Mouse (Mus musculus) megakaryocyte-erythroid progenitor cell, adult 5-6 weeks (primary cell): ENCODE data around the gene Fgf12. TPM values are rescaled to one million over a fixed set of nuclear protein-coding genes. Genes with fewer than 3 reads are reported as not detected.

Experiments
- ATAC-seq: replicated peaks from 2 replicates; pipeline ENCODE4 v1.8.0; 2016; ENCODE audit warnings: mild to moderate bottlenecking, inconsistent platforms; ENCODE audit not compliant: severe bottlenecking, poor library complexity, low FRiP score, low TSS enrichment
- total RNA-seq, 2 experiments: library from RNA; stranded (forward) in 1 of 2; stranded (reverse) in 1 of 2; fragments of 200-1000, 215-1000 nt in 1 of 2; fragments of >200 nt in 1 of 2; fragmentation: Nextera tagmentation in 1 of 2; gene quantifications; 2 replicates each; pipeline ENCODE4 v1.2.3; 2014 to 2017

Gene Fgf12
- total RNA-seq, 2 experiments from 2014 or later = not detected

GRCm38 (mm10) chr16:28497971-28498607, 254.8 kb downstream of the Fgf12 start:
- no peak for ATAC-seq

- no peak for ATAC-seq
Measured at GRCm38 (mm10) chr16:28491711-28492110, 261.2 kb downstream of the Fgf12 start.

- peak; percentile 73 for ATAC-seq
Measured at GRCm38 (mm10) chr16:28490515-28490914, 262.4 kb downstream of the Fgf12 start.

DNA sequence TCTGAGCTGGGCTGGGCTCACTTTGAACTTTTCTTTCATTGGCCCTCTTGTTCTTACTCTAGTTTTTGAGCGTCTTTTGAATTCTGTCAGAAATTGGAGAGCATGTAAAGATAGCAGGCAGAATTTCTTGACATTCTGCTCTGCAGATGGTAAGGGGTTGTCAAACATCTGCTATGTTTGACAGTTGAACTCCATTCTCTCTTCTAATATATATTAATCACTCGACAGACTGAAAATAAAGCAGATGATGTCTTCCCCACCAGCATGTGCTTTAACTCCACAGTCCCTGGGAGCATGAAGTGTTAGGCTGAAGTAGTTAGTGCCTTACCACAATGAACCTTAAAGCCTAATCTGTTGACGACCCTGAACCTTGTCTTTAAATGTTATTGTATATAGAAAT, 267.9 kb downstream of the Fgf12 start:
- ATAC-seq = no peak

GRCm38 (mm10) chr16:28479022-28479421, 273.8 kb downstream of the Fgf12 start:
- ATAC-seq = no peak

DNA sequence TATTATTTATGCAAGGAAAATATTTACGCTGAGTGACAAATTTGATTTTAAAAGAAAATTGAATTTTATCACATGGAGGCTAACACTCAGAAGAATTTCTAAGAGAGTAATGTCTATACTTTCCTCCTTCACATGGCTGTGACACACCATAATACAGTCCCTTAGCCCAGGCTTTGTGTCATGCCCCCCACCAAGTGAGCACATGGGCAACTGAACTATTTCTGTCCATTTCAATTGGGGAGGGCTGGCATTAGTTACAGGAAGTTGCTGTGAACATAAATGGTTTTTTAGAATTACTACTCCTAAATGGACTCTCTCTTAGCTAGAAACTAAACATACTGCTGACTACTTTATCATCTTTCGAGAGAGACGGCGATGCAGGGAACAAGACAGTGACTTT, 276.2 kb downstream of the Fgf12 start:
- ATAC-seq = no peak

GRCm38 (mm10) chr16:28475553-28475952, 277.3 kb downstream of the Fgf12 start:
- ATAC-seq = no peak

GRCm38 (mm10) chr16:28454821-28455220, 298.0 kb downstream of the Fgf12 start:
- ATAC-seq = no peak

DNA sequence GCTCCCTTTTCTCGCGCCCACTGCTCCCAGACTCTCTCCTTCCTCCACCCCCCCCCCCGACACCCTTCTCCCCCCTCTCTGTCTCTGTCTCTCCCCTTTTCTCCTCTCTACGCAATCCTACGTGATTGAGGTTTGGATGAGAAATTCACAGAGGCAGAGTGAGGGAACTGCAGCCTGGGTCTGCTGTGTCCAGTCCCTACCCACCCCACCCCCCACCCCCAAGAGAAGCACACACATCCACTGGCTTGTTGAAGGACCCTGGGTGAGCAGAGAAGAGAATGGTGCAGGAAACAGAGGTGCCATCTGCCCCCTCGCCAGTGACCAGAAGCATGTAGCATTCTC, 305.8 kb downstream of the Fgf12 start:
- no peak for ATAC-seq

GRCm38 (mm10) chr16:28446334-28447113, 306.3 kb downstream of the Fgf12 start:
- no peak for ATAC-seq

DNA sequence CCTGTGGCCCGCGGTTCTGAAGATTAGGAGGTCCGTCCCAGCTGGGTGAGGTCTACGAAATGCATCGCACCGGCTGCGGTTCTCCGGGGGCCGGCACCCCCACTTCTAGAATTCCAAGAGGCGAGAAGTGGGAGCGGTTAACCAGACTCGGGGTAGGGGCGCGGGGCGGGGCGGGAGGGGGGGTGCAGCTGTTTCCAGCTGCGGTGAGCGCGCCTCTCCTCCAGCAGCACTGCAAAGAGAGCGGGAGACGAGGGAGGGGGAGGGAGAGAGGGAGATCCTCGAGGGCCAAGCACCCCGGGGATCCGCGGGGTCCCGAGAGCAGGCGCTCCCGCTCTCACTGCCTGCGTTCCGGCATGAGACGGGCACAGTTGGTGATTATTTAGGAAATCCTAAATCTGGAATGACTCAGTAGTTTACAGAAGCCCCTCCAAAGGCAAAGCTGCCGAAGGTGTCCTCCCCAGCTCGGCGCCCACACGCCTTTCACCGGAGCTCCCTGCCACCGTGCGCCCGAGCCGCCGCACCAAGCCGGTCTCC, 307.0 kb downstream of the Fgf12 start:
- no peak for ATAC-seq

- no peak for ATAC-seq
Measured at GRCm38 (mm10) chr16:28444993-28445799, 307.7 kb downstream of the Fgf12 start.

GRCm38 (mm10) chr16:28421617-28422016, 331.3 kb downstream of the Fgf12 start:
- no peak for ATAC-seq

- no peak for ATAC-seq
Measured at GRCm38 (mm10) chr16:28419693-28420299, 333.1 kb downstream of the Fgf12 start.

- no peak for ATAC-seq
Measured at GRCm38 (mm10) chr16:28411210-28411817, 341.6 kb downstream of the Fgf12 start.

DNA sequence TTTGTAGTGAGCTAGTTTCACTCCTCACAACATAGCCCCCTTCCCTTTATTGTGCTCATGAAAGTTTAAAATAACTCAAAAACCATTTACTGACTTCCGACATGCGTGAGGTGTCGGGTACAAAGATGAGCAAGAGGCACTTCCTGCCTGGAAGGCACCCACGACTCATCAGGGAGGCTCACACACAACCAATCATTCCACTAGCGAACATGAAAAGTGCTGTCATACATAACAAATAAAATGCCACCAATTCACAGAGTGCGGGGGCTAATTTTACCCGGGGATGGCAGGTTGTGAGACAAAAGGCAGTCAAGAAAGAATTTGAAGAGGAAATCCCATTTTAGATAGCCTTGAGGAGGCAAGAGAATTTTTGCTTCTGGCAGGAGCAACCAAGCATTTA, 344.6 kb downstream of the Fgf12 start:
- ATAC-seq = no peak

GRCm38 (mm10) chr16:28407892-28408291, 345.0 kb downstream of the Fgf12 start:
- no peak for ATAC-seq

DNA sequence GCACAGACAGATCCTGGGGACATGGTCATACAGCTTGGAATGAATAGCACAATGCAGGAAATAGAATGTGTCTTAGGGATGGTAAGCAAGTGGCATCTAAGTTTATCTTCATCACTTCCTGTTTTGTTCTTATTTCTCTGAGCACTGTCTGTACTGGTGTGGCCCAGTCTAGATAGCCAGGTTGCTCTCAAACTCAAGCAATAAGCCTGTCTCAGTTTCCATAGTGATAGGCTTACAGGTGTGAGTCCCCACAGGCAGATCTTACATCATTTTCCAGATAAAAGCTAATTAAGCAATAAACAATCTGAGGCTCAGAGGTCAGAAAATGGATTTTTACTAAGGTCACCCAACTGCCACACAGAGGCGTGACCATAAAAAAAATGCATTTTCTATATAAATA, 348.7 kb downstream of the Fgf12 start:
- ATAC-seq = no peak

DNA sequence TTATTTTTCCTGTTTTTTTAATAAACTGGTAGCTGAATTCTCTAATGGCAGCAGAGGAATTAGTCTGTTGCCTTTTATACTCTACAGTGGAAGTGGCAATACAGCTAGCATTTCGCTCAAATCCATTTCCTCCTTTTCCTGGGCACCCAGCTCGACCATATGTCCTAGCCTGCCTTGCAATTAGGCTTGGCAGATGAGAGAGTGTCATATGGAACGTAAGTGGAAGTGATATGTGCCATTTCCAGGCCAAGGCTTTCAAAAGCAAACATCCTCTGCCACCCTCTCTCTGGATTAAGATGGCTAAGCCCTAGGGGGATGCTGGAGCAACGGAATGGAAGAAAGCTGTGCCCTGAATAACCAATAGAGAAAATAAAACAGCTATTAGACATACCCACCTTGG, 350.2 kb downstream of the Fgf12 start:
- ATAC-seq = no peak
